Mouse (Mus musculus) intestine, embryonic 14.5 days (tissue): Measurements from ENCODE around the gene Igsf21. TPM values are rescaled to one million over a fixed set of nuclear protein-coding genes. Genes with fewer than 3 reads are reported as not detected.
A peak's percentile ranks its signal among the peaks of the same experiment; 100 is the strongest.

Source experiments
- ATAC-seq: fragments of 200-750 bp; cut with Nextera tagmentation; replicated peaks from 2 replicates; pipeline ENCODE4 v1.8.0; 2017; ENCODE audit warnings: low read depth, moderate number of reproducible peaks, moderate TSS enrichment, moderate library complexity; ENCODE audit not compliant: low FRiP score, low TSS enrichment
- DNase-seq: peaks from one replicate; pipeline ENCODE4 v3.0.0-alpha.2; 2018; ENCODE audit warnings: low spot score
- H3K27ac ChIP-seq: fragments of 300-500 bp; sonication (generic); 2 replicates; pipeline ENCODE4 v1.5.1; 2014; ENCODE audit warnings: low read depth, mild to moderate bottlenecking, control low read depth
- H3K27me3 ChIP-seq: fragments of 300-500 bp; sonication (generic); replicated peaks from 2 replicates; pipeline ENCODE4 v1.6.1; 2014; ENCODE audit warnings: low read length, control low read depth; ENCODE audit not compliant: control insufficient read depth, insufficient read depth
- H3K36me3 ChIP-seq: fragments of 300-500 bp; sonication (generic); 2 replicates; pipeline ENCODE4 v1.6.1; 2014; ENCODE audit warnings: low read length, control low read depth; ENCODE audit not compliant: control insufficient read depth, insufficient read depth
- H3K4me1 ChIP-seq: fragments of 300-500 bp; sonication (generic); replicated peaks from 2 replicates; pipeline ENCODE4 v1.6.1; 2014; ENCODE audit warnings: low read length, control low read depth, mixed read lengths; ENCODE audit not compliant: control insufficient read depth, insufficient read depth
- H3K4me2 ChIP-seq: fragments of 300-500 bp; sonication (generic); 2 replicates; pipeline ENCODE4 v1.6.1; 2014; ENCODE audit warnings: low read length
- H3K4me3 ChIP-seq: fragments of 300-500 bp; sonication (generic); 2 replicates; pipeline ENCODE4 v1.5.1; 2014; ENCODE audit warnings: low read depth, low read length, control low read depth, mixed read lengths
- H3K9ac ChIP-seq: fragments of 300-500 bp; sonication (generic); 2 replicates; pipeline ENCODE4 v1.6.1; 2014; ENCODE audit warnings: mild to moderate bottlenecking, low read length
- H3K9me3 ChIP-seq: fragments of 300-500 bp; sonication (generic); 2 replicates; pipeline ENCODE4 v1.6.1; 2016; ENCODE audit warnings: low read length, control low read depth; ENCODE audit not compliant: control insufficient read depth
- WGBS: fragments of 180-500 bp; shearing (Covaris S2); extraction: QIAGEN DNeasy Blood & Tissue Kit; methylation state at CpG from one replicate; pipeline ENCODE4 v1.1.7; 2014; 5-methylcytosine and 5-hydroxymethylcytosine counted together
- polyA plus RNA-seq: library from polyadenylated mRNA; unstranded; fragments of >200 nt; fragmentation: Nextera tagmentation; extraction: Ambion mirVana; gene quantifications from 2 replicates; pipeline ENCODE4 v1.2.1, GENCODE M21; 2014

The Igsf21 gene
- polyA plus RNA-seq, 1 experiment from 2014 or later: 2.2 TPM

- no peak overlapping the region for H3K4me3 ChIP-seq
- 0 out of 2 replicates have a peak, but pooled peaks cover 6% of the 10 kb centered on the region for H3K9me3 ChIP-seq
- H3K27ac ChIP-seq: no peak overlapping the region
- H3K9ac ChIP-seq: no peak overlapping the region
- peaks cover 7% of the 10 kb centered on the region for H3K4me1 ChIP-seq
- DNase-seq: no peak
- ATAC-seq: no peak
- H3K36me3 ChIP-seq: no peaks in the 10 kb centered on the region
- WGBS: 7% methylated on average over 26 of the region's 26 CpGs
- H3K4me2 ChIP-seq: no peak overlapping the region
- H3K27me3 ChIP-seq: peaks cover 36% of the 10 kb centered on the region
These were observed 207.8 kb downstream of the Igsf21 start for GRCm38 (mm10) chr4:140038586-140039411.

- no peaks in the 10 kb centered on the region for H3K36me3 ChIP-seq
- H3K4me3 ChIP-seq: no peak overlapping the region
- H3K9me3 ChIP-seq: 0 out of 2 replicates have a peak, but pooled peaks cover 6% of the 10 kb centered on the region
- WGBS: 4% methylated on average over 13 of the region's 13 CpGs
- peaks cover 36% of the 10 kb centered on the region for H3K27me3 ChIP-seq
- no peak overlapping the region for H3K27ac ChIP-seq
- 0 out of 2 replicates have a peak, but pooled peaks have one; percentile 53 for ATAC-seq
- H3K4me1 ChIP-seq: peaks cover 7% of the 10 kb centered on the region
- H3K4me2 ChIP-seq: peak overlapping the region; percentile 27; the same call in 1 of the 2 replicates
- no peak for DNase-seq
- H3K9ac ChIP-seq: no peak overlapping the region
These were observed 208.7 kb downstream of the Igsf21 start for GRCm38 (mm10) chr4:140037784-140038387.

GRCm38 (mm10) chr4:140035232-140035631, 211.4 kb downstream of the Igsf21 start:
- DNase-seq: no peak
- 62% methylated on average over 15 of the region's 15 CpGs for WGBS
- Histone ChIP-seq H3K4me3 (no peak overlapping the region), H3K4me2 (no peak overlapping the region), H3K9me3 (no peaks in the 10 kb centered on the region), H3K4me1 (peaks cover 7% of the 10 kb centered on the region), H3K27me3 (peaks cover 36% of the 10 kb centered on the region), H3K36me3 (no peaks in the 10 kb centered on the region), H3K27ac (no peak overlapping the region), H3K9ac (no peak overlapping the region)
- ATAC-seq: no peak

GRCm38 (mm10) chr4:140033394-140033793, 213.2 kb downstream of the Igsf21 start:
- no peak overlapping the region for H3K4me2 ChIP-seq
- ATAC-seq (no peak), DNase-seq (peak; percentile 83)
- peaks cover 17% of the 10 kb centered on the region for H3K27me3 ChIP-seq
- H3K4me1 ChIP-seq: peaks cover 7% of the 10 kb centered on the region
- H3K36me3 ChIP-seq: no peaks in the 10 kb centered on the region
- 42% methylated on average over 7 of the region's 7 CpGs for WGBS
- no peak overlapping the region for H3K9ac ChIP-seq
- H3K4me3 ChIP-seq: no peak overlapping the region
- H3K27ac ChIP-seq: no peak overlapping the region
- H3K9me3 ChIP-seq: no peaks in the 10 kb centered on the region

GRCm38 (mm10) chr4:140030415-140030814, 216.2 kb downstream of the Igsf21 start:
- 0 out of 2 replicates have a peak, but pooled peaks have one; percentile 54 for ATAC-seq

GRCm38 (mm10) chr4:140030040-140030386, 216.6 kb downstream of the Igsf21 start:
- Histone ChIP-seq H3K9me3 (no peaks in the 10 kb centered on the region), H3K36me3 (no peaks in the 10 kb centered on the region), H3K27me3 (no peaks in the 10 kb centered on the region), H3K27ac (no peak overlapping the region), H3K4me2 (no peak overlapping the region), H3K4me3 (no peak overlapping the region), H3K9ac (no peak overlapping the region), H3K4me1 (no peaks in the 10 kb centered on the region)
- no peak for ATAC-seq
- WGBS: 31% methylated on average over 5 of the region's 5 CpGs
- no peak for DNase-seq

More at GRCm38 (mm10) chr4:140030415-140030814, 216.2 kb downstream of the Igsf21 start:
- no peaks in the 10 kb centered on the region for H3K27me3 ChIP-seq
- WGBS: 30% methylated on average over 6 of the region's 6 CpGs
- no peak overlapping the region for H3K27ac ChIP-seq
- H3K36me3 ChIP-seq: no peaks in the 10 kb centered on the region
- H3K4me2 ChIP-seq: no peak overlapping the region
- no peak overlapping the region for H3K4me3 ChIP-seq
- no peak overlapping the region for H3K9ac ChIP-seq
- H3K4me1 ChIP-seq: no peaks in the 10 kb centered on the region
- DNase-seq: peak; percentile 72
- no peaks in the 10 kb centered on the region for H3K9me3 ChIP-seq

DNA sequence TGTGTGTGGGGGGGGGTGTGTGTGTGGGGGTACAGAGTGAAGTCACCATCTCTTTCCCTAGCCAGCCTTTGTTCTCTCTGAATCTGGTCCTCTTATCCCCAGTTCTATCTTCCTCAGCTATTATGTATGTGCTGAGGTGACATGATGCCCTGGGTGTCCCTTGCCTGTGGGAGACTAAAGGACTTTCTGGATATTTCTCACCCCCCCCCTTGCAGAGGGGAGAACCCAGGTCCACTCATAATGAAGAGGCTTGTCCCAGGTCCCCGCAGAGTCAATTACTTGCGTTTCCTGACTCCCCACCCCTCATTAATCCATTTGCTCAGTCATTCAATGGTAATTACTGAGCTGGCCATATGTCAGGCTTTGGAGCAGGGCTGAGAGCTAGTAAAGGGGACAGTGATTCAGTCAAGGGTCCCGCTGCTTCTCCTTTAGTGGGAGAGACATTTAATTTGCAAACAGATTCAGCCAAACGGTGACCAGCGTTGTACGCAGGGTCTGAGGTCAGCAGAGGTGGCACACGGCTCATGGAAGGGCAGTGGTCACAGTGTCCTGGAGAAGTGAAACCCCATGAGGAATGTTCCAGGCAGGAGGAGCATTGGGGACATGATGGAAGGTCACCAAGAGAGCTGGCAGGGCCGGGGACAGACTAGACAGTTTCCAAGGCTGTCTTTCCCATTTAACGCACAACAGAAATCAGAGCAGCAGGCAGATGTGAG, 217.1 kb downstream of the Igsf21 start:
- H3K36me3 ChIP-seq: no peaks in the 10 kb centered on the region
- WGBS: 47% methylated on average over 9 of the region's 9 CpGs

GRCm38 (mm10) chr4:140023833-140024232, 222.8 kb downstream of the Igsf21 start:
- Histone ChIP-seq H3K9ac (no peak overlapping the region), H3K4me3 (no peak overlapping the region), H3K9me3 (no peaks in the 10 kb centered on the region), H3K36me3 (no peaks in the 10 kb centered on the region), H3K27me3 (no peaks in the 10 kb centered on the region), H3K4me1 (no peaks in the 10 kb centered on the region), H3K27ac (no peak overlapping the region), H3K4me2 (no peak overlapping the region)
- no peak for DNase-seq
- ATAC-seq: no peak
- WGBS: 69% methylated on average over 6 of the region's 6 CpGs

More for the DNA sequence above, 217.1 kb downstream of the Igsf21 start:
- Histone ChIP-seq H3K27me3 (no peaks in the 10 kb centered on the region), H3K9me3 (no peaks in the 10 kb centered on the region), H3K27ac (no peak overlapping the region), H3K4me2 (no peak overlapping the region), H3K4me1 (no peaks in the 10 kb centered on the region), H3K9ac (no peak overlapping the region), H3K4me3 (no peak overlapping the region)
- no peak for DNase-seq
- ATAC-seq: no peak
